Mouse (Mus musculus): Measurements from ENCODE around the gene Abca16.

Abca16 gene

DNA sequence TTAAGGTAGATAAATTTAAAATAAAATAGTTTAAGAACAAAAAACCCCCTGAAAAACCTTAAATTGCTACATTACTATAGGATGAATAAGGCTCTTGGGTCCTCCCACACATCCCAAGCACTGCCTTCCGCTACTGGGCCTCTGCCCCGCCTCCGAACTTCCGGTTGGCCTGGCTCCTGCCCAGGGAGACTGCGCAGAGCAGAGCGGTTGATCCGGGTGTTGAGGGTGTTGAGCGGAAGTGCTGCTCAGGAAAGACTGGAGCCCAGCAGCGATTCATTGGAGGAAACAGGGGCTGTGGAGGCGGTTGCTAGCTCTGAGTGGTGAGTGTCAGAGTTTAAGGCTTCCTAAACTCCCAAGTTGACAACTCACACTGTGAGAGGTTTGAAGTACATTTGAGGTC, at the start of gene Abca16:
Gene Abca16 (plus strand): TSS at position 201 of the 400 bp plus-strand sequence.
- no peak for DNase-seq (ENCODE audit: low spot score)

DNA sequence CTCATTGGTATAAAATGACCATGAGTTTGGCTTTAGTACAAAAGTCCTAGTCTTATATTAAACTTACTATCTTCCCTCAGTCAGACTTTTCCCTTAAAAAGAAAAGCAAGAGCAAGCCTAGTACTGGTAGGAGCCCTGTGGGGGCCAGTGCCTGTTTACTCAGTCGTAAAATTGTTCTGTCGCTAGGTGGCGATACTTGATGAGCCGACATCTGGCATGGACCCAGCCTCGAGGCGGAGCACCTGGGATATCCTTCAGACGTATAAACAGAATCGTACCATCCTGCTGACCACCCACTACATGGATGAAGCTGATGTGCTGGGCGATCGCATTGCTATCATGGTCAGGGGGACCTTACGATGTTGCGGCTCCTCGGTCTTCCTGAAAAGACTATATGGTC, 48.3 kb upstream of the Abca16 start:
- DNase-seq (ENCODE audit: low spot score) = no peak

DNA sequence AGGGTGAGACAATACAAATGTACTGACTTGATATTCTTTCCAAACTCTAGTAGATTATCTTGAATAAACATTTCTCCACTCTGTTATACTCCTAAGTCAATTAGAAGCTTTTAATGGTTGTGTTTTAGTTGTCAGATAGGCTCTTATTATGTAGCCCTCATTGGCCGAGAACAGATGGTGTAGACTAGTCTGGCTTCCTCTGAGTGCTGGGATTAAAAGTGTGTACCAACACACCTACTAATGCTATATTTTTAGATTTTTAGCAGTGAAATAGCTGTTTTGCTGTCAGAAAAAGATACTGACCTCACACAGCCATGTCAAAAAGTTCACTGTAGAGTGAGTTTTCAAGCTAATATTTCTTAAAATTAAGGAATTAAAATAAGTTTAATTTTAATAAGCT, 2.9 kb downstream of the Abca16 start:
- DNase-seq (ENCODE audit: low spot score) = no peak

DNA sequence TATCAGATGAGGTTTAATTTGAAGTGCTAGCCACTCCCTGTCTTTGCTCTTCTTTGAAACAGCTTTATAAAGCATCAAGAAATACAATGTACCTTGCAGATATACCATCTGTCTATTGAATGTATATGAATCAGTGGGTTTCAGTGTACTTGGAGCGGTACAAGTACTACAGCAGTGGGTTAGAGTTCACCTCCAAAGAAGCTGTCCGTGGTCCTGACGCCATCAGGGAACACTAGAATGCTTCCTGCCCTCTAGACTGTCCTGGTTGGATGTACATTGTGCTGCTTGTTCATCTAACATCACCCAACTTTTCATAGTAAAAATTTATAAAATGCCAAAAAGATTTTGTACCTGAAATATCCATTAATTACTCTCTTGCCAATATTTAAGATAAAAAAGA, 17.2 kb downstream of the Abca16 start:
- DNase-seq (ENCODE audit: low spot score) = no peak

DNA sequence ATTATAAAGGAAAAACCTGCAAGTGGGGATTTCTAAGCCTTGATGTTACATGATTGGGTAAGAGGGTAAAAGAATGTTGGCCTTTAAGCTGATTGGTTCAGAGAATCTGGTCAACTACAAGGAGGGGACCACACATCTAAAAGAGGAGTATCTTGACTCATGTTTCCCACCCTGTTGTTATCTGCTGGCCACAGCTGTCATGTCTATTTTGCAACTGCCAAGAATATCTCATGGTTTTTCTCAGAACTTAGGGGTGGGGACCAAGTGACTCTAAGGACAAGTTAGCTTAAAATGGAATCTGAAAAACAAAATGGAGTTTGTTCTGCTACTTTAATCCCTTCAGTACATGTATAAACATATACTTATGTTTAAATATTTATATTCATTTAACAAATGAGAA, 22.0 kb downstream of the Abca16 start:
- no peak for DNase-seq (ENCODE audit: low spot score)

DNA sequence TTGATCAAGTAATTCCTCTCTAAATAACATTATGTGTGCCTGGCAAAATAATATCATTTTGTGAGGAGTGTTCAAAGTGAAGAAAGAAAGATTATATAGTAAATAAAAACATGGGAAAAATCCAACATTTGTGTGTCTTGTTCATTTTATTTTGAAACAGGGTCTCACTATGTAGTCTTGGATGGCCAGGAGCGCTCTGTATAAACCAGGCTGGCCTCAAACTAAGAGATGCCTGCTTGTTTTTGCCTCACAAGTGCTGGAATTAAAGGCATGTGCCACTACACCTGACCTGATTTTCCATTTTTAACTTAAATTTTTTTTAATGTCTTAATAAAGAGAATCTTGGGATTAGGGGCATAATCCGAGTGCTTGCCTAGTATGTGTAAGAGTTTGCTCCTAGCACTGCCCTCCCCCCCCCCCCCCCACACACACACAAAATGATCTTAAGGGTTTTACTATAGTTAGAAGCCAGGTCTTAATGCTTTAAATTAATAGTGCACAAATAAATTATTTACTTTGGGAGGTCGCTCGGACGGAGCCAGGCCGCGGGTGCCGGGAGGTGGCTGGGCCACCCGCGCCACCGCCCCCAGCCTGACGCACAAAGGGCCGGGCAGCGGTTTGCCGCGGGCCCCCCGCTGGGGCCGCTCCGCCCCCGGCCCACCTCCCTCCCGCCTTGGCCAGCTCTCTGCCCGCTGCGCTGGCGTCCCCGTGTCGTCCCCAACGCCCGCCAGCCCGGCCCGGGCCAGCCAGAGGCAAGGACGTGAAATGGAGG, 94.6 kb downstream of the Abca16 start:
- no peak for DNase-seq (ENCODE audit: low spot score)

DNA sequence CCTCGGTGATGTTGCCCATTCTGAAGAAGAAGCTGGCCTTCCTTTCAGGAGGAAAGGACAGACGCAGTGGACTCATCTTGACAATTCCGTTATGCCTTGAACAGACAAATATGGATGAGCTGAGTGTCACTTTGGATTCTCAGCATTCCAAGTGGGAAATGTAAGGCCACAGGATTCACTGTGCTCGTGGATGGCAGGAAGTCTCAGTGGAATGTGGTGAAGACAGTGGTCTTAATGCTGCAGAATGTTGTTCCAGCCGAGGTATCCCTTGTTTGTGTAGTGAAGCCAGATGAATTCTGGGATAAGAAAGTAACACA, 95.2 kb downstream of the Abca16 start:
- no peak for DNase-seq (ENCODE audit: low spot score)

DNA sequence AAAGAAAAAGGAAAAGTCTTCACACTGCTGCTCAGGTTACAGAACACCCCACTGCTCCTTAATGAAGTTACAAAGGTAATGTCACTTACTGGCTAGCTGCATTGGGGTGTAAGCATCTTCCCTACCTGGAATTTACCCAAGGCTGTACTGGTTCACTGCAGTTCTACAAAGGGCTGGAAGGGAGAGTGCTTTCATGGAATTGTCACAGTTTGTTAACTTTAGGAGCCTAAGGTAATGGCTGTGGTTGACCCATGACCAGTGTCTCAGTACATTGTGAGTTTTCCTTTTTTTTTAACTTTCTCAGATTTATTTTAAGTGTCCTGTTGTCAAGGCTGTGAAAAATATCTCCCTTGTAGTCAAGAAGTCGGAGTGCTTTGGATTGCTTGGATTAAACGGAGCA, 125.4 kb downstream of the Abca16 start:
- DNase-seq (ENCODE audit: low spot score) = no peak

DNA sequence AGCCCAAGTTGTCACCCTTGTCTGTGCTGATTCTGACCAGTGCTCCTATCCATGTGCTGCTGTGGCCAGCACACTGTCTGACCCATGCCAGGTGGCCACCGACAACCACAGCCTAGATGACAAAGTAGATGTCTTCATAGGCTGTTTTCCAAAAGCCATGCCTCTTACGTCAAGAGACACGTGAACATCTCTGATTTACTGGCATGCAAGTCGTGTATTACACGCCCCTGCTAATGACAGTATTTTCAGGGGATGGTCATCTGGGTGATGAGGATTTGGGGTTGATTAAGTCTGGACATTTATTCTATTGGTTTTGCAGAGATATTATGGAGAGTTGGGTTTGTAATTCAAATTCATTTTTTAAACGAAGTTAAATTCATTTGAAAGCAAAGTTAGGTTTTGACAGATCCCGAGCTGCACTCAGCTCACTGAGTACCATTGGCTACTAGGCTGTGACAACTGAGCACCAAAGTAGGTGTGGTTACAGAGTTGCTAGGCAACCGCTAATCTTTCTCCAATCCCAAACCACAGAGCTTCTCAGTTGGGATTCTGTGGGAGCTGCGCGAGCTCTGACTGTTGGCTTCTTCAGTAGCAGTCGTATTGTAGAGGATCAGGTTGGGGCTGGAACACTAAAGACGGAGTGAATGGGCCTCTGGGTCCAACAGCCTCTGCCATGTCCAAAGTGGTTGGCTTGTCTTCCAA, 143.2 kb downstream of the Abca16 start:
- DNase-seq (ENCODE audit: low spot score) = no peak

DNA sequence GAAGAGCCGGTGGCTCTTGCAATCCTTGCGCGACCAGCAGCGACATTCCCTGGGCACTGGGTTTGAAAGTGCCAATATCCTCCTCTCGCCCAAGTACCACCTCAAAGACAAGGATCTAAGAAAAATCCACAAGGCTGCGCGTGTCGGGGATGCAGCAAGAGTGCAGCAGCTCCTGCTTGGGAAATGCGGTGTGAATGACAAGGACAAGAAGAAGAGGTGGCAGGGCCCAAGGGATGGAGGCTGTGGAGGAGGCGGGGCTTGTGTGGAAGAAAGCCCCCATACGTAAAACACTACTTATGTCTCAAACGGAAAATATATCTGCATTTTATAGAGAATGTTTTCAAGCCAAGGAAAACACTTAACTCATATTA, 143.7 kb downstream of the Abca16 start:
- DNase-seq (ENCODE audit: low spot score) = no peak

DNA sequence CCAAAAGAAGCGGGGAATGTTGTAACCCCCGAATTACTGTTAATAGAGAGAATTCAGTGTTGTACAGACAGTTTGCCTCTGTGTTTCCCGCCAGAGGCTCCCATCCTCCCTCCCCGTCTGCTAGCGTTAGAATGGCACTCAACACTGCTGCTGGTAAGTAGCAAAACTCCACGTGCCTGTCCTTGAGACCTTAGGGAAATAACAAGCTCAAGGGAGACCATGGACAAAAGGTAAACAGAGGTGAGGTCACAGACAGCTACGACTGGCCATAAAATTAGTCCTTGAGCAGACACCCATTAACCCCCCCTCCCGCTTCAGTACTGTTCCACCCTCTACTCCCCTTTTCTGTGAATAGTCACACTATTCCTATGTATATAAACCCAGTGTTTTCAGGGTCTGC, 157.9 kb downstream of the Abca16 start:
- DNase-seq (ENCODE audit: low spot score) = no peak

DNA sequence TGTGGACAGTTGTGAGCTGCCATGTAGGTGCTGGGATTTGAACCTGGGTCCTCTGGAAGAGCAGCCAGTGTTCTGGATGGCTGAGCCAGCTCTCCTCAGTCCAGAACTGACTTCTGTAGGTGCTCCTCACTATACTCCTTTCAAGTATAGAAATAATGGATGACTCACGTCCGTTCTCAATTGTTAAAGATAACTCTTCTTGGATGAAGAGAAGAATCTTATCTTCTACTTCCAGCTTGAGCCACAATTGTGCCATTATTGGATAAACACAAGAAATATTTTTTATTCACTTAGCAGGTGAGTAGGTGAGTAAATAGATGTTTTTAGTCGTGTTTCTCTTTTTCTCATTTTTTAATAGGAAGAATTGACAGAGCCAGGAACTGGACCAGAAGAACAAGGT, 167.1 kb downstream of the Abca16 start:
- DNase-seq (ENCODE audit: low spot score) = no peak

Data from adipocyte (in vitro differentiated cells).